Mouse (Mus musculus) spleen, postnatal 36 days (tissue): ENCODE measurements around the gene Aanat.
A peak's percentile ranks its signal among the peaks of the same experiment; 100 is the strongest.

Experiments
- DNase-seq, 2 experiments: peaks; one replicate each; pipeline ENCODE4 v3.0.0; 2022; ENCODE audit warnings: low spot score in 2 of 2, mixed read lengths in 1 of 2

Aanat gene

DNA sequence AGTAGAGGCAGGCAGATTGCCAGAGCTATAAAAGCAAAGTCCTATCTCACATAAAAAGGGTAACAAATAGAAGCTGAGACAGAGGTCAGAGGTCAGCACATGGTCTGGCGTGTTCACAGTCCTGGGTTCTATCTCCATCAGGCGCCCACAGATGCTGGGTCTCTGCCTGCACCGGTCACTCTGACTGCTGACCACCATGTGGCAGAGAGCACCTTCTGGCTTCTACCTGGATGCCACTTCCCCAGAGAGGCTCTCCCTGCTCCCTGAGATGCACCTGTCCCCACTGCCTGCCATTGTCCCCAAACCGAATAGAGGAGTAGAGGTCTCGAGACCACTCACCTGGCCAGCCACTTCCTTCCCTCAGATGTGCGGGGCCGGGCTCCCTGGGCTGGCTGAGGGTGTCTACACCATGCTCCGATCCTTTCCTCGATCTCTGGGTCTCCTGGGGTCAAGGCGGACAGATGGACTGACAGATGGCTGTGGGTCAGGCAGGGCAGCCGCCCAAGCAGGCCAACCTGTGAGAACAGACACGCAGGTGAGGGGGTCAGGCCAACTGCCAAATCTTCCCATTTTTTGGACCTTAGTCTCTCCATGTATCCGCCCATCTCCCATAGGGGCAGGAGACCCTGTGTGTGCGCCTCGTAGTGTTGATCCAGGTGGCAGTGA is 23.9 kb downstream of the Aanat start:
- DNase-seq: no peak

DNA sequence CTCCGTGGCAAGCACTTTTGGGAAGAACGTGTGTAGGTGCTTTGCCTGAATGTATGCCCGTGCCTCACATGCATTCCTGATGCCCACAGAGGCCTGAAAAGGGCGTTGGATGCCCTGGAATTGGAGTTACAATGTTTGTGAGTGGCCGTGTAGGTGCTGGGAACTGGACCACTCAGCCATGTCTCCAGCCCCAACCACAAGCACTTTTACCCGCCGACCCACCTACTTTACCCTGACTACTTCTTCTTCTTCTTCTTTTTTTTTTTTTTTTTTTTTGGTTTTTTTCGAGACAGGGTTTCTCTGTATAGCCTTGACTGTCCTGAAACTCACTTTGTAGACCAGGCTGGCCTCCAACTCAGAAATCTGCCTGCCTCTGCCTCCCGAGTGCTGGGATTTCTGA is 24.9 kb downstream of the Aanat start:
- DNase-seq: peak; percentile 77 to 82

DNA sequence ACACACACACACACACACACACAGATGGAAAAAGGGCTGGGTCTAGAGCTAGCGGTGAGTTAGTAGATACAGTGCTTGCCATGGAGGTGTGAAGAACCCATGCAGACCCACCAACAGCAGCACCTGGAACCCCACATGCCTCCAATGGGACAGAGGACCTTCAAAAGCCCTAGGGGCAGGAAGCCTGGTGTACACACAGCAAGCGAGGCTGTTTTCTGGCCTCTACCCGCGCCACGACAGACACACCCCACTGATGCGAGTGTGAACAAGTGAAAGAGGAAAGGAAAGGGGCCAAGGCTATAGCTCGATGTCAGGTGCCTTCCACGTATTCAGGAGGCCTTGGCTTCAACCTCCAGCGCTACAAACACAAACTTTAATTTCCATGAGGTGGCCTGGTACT is 25.7 kb downstream of the Aanat start:
- DNase-seq: peak; percentile 68 to 69

DNA sequence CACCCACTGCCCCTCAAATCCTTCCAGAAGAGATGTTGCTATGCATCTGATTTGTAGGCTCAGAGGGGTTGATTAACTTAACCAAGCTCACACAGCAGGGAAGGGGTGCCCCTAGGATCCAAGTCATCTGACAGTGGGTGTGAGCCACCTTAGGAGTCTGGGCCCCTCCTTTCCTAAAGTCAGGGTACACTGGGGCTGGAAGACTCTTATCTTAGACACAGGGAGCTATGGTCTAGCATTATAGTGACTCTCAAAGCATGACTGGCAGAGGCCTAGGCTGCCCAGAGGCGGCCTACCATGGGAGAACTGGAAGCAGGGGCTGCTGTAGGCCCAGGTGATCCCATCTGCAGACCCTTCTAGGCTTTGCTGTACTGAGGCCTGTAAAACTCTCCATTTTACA is 26.3 kb downstream of the Aanat start:
- DNase-seq: no peak

DNA sequence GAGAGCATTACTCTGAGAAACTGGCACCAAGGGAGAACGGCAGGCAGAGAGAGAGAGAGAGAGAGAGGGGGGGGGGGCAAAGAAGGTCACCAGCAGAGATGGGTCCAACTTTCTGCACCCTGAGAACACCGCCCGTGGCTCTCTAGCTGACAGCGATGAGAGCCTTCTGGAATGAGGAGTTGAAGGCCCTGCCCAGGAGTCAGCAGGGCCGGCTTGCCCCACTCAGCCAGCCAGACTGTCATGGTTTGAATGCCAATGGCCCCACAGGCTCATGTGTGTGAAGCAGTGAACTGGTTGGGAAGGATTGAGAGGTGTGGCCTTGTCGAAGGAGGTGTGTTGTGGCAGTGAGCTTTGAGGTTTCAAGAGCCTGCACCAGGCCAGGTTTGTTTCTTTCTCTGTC is 27.0 kb downstream of the Aanat start:
- no peak for DNase-seq

DNA sequence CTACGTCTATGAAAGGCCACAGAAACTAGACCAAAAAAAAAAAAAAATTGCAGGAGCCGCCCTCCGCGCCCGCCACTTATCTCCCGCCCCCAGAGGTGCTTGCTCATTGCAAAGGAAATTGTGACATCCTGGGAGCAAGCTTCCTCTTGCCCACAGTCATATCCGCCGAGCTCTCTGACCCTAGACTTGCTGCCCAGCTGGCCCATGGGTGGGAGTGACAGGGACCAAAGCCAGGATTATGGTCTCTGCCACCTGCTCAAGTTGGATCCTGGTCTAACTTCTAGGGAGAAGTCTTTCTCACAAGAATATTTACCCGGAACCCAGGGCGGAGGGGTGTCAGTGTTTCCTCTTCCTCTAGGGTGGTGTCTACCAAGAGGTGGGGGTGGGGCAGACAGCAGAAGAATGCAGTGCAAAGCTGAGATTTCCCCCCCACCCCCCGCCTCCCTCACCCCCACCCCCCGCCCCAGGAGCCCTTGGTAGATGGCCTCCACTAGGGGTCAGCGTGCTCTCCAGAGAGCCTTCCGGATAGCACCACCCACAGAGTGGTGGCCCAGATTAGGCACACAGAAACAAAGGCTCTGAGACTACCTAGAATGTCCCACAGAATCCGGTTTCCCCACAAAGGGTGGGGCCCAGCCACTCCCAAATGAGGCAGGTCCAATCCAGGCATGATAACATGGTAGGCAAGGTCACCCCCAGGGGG is 29.7 kb downstream of the Aanat start:
- peak; percentile 74 to 82 for DNase-seq

DNA sequence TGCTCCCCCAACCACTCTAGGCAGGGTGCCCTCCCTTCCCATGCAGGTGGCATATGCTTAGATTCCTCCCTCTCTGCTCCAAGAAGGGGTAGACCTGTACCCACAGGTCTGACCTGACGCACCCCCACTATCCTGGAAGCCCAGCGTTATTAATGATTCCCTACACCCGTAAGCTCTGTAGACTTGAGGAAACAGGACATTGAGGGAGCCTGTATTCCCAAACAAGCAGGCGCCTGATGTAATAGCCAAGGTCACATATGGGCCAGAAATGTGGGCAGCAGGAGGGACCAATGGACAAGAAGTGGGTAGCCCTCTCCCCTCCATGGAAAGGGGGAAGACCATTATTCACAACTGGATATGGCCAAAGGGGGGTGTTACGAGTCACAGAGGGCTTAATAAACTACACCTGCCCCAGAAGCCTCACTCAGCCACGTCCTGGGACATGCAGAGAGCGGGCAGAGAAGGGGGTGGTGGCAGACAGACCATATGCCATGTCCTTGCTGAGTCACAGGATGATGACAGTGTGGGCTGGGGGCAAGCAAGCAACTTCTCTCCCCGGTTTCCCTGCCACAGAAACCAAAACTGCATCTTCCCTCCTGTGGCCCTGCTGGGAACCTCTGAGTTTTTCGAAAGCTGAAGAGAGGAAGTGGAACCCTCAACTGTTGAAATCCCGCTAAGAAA is 30.3 kb downstream of the Aanat start:
- peak; percentile 53 to 67 for DNase-seq

DNA sequence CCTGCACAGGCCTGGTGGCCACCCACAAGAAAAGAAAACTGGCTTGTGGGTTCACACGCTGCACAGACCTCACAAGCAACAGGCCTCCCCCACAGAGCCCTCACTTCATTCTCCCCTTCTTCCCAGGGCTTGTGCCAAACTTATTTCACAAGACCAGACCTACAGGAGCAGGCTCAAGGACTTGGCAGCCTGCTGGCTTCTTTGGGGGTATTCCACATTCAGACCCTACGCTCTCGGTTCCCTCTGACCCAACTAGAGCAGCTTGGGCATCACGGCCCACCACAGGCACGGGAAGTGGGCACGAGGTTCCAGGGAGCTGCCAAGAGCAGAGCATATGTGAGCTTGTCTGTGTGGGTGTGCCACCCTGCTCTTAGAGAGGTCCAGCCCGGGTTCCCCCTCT is 31.4 kb downstream of the Aanat start:
- no peak for DNase-seq

DNA sequence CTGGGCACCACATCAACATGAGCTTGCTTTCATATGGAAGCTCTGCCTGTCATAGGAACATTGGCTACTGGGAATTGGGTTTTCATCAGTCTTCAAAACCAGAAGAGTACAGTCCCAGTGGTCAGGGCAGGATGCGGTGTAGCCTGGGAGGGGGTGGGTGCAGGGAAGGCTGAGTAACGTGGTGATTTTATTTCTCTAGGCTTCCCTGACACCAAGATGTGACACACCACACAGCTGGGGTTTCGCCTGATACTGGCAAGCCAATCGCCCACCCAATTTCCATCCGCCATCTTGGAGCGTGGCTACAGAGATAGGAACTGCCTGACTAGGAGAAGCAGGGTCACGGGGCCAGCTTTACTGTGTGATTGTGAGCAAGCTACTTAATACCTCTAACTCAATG is 32.4 kb downstream of the Aanat start:
- no peak for DNase-seq

DNA sequence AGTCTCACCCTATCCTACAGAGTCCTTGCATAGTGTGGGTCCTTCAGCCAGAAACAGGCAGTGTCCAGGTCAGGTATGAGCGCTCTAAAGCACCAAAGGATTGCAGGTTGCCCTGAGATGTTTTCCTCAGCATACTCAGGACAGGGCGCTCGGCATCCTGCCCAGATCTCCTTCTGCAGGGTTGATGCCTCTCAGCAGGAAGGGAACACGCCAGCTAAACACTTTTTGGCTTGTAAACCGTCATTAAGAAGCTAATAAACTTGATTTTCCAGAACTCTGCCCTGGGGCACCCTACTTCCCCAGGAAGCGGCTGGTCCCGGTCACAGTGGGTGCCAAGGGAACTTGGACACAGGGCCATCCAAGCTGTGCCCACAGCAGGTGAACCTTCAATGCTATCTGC is 32.9 kb downstream of the Aanat start:
- no peak for DNase-seq

DNA sequence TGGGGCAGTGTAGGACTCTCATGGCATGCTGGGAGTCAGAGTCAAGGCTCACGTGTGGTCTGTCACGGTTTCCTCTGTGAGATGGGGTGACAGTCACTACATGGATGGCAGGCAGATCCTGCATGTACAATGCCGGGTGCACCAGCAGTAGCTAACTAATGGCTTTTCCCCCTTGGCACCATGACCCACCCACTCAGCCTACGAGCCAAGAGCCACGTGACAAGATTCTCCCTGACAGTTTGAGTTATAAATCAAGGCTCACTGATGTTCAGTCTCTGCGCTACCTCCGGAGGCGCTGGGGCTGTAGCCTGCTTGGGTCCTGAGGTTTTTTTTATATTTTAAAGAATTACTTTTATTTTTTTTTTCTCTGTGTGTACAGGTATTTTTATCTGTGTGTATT is 33.3 kb downstream of the Aanat start:
- no peak for DNase-seq

DNA sequence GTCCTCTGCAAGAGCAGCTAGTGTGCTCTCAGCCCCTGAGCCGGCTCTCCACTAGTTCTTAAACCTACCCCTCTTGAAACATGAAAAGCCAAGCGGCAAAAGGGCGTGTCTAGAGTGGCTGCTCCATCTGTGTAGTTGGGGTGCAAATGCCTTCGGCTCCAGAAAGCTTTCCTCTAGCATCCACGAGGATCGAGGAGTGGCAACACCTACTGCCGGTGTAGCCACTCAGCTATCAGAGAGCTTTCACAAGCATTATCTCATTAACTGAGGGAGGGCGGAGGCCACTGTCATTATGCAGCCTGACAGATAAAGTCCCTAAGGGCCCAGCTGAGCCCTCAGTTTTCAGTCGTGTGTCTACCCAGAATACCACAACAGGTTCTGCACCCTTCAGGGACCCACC is 33.8 kb downstream of the Aanat start:
- DNase-seq: peak; percentile 10 to 60

DNA sequence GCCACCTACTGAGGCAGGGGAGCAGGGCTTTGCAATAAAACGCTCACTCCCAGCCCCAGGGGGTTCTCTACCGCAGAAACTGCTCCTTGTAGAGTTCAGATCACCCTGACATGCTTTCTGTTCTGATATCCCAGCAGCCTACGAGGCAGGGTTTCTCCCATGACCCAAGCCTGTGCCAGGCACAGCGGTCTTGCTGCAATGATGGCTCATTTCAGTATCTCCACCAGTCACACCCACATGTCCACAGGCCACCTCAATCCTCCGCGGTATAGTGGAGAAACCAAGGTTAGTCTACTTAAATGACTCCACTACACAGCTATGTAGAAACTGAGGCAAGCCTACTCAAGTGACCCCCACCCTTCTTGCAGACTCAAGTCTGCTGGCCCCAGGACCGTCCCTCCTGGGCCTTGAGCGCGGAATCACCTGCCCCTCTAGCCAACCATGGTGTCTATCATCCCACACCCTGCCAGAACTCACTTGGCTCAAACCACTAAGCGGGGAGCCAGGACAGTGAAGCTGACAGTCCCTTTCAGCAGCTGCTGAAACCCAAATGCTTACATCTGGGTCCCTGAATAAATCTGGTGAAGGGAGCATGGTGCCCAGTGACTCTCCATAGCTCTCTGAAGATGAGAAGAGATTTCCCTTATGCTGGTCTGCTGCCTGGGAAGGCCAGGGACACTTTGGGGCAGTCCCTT is 34.5 kb downstream of the Aanat start:
- no peak for DNase-seq

DNA sequence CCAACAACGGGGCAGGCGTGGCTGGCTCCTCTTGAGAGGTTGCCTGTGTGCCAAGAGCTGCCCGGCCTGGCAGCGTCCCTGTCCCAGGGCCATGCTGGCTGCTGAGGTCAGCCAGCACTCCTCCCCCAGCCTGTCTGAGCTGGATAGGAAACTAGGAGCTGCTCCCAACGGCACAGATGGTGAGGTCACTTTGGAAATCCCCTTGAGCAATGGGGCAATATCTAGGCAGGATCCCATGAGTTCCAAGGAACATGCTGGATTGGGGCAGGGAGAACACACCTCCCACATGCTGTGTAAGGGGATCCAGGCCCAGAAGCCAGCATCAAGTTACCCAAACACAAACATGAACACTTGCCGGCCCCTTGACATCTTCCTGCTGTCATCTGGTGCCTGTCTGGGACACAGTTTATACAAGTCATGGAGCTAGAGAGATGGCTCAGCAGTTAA is 35.0 kb downstream of the Aanat start:
- peak in 1 of 2 experiments; percentile 44 for DNase-seq

DNA sequence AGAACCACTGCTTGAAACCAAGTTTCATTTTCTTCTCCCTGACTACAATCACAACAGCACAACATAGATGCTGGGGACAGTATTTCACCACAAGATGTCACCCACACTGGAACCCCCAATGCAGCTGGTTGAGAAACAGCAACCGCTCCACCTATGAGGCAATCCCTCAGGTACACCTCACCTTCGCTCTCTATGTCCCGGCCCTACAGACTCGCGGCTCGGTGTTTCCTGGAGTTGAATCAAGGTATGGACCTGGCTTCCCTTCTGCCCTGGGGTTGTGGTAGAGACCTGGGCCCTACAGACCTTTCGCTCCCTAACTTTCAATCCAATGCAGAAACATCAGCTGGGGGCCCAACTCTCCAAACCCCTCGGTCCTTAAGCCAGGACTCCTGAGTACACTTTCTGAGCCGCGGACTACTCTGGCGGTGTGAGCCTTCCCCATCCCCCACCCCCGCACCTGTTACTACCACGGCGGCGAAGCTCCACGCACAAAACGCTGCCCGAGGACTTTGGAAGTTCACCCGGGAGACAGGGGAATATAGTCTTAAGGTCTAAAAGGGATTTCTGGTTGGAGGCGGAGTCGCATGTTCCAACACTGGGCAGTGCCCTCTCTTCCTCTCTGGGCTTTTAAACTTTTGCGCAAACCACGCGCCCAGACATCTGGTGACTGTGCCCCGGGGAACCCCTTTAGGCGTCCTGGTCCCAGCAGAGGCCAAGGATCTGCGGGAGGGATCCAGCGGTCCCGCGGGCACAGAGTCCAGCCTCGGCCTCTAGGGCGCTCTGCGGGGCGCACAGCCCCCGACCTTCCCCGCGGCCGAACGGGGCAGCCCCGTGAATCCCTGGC is 37.3 kb downstream of the Aanat start:
- DNase-seq: no peak

DNA sequence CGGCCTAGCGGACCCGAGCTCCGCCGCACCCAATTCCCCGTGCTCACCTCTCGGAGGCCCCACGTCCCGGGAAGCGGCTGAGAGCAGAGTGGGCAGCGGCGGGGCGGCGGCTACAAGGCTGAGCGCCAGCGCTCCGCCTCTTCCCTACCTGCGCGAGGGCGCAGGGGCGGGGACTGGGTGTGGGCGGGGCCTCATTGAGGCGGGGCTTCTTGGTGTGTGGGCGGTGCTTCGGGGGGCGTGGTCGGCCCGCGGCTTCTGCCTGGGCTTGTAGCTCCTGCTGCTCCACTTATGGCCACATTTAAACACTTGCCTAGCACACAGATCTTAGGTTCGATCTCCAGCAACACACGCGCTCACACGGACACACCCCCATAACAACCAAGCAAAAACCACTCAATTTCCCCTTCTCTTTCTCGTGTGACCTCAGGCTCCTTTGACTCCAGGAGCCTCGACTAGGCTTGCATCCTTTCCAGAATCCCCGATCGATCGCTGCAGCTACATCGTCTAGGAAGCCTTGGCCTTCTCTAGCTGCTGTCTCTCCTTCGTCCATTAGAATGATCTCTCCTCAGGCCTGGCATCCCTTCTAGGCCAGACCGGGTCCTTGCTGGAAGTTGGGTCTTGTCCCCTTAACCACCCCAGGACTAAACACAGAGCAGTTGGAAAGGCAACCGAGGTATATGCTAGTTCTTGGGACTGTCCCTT is 38.0 kb downstream of the Aanat start:
- peak; percentile 84 to 87 for DNase-seq

DNA sequence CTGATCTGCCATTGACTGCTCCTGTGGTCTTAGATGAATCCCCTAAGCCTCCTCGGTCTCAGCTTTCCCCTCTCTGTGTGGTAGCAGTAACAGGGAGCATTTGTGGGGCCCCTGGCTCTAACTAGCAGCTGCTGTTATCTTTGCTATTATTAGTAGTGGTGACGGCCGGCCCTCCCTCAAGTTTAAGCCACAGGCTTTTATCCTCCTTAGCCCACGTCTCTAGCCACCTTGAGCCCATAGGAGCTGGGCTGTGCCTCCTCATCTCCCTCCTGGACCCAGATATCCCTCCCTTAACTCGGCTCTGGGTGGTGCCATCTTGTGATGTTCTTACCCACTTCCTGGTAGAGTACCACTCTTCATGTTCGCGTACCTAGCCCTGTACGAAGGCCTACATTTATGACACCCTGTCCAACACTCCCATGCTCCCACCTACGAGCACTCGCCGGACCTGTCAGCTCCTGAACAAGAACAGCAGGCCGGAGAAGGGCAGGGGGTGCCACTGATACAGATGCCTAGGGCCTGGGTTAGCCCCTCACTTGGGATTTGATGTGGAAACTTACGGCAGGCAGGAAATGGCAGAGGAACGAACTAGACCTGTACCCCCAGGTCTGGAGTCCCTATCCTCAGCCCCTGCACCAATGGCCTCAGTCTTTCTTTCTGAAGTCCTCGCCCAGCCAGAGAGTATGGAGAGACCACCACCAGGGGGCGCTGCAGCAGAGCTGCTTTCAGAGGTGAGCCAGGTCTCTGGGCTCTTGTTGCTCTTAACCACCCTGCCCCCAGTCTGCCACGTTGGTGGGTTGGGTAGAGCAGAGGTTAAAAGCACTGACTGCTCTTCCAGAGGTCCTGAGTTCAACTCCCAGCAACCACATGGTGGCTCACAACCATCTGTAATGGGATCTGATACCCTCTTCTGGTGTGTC is 39.1 kb downstream of the Aanat start:
- peak; percentile 53 to 68 for DNase-seq

DNA sequence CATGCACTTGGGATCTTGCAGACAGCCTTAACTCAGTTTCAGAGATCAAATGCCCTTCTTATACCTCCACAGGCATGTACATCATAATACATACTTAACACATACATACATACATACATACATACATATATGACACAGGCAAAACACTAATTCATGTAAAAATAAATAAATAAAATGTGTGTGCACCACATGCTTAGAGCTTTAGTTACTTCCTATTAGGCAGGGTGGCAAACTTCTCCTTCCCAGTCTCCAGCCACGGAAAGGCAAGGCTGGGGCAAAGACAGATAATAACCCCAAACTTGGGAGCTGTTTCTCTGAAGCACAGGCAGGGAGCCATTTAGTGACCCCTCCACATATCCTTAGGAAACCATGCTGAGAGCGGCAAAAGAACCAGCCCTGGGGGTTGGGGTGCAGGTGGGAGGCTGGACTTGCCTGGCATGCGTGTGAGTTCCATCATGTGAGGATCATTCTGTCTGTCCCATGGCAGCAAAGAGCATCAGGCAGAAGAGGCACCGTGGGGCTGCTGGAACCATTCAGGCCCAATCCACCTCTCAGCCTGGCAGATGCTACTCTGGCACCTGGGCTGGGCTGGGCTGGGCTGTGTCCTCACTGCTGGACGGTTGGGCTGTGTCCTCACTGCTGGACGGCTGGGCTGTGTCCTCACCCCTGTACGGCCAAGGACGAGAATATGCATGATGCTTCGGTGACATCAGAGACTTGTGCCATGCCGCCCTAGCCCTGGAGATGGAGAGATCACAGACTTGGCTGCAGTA is 40.3 kb downstream of the Aanat start, which contains the start of gene Rhbdf2:
Rhbdf2 (minus strand) TSS at position 721 of the 773 bp plus-strand sequence.
- DNase-seq: no peak
